Mouse (Mus musculus): Measurements from ENCODE around the gene D630003M21Rik. TPM values are rescaled to one million over a fixed set of nuclear protein-coding genes. Genes with fewer than 3 reads are reported as not detected.

D630003M21Rik gene
- total RNA-seq, 2 experiments from 2014 or later, result 4.2 to 4.7 TPM

DNA sequence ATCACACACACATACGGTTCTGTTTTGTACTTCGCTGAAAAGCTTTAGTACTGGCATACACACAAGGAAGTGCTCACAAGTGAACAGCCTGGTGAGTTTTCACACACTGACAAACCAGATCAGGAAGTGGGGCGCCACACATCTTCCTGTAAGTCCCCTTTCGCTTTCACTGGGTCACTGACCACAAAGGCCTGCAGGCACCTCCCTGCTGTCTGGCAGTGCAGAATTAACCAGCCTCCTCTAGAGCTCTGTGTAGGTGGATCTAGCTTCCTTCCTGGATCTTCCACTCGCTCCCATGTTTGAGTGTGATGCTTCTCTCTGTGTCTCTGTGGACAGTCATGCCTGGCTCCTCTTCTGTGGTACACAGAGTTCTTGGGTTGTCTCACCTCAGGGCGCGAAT lies 62.4 kb downstream of the D630003M21Rik start:
- no peak for DNase-seq

DNA sequence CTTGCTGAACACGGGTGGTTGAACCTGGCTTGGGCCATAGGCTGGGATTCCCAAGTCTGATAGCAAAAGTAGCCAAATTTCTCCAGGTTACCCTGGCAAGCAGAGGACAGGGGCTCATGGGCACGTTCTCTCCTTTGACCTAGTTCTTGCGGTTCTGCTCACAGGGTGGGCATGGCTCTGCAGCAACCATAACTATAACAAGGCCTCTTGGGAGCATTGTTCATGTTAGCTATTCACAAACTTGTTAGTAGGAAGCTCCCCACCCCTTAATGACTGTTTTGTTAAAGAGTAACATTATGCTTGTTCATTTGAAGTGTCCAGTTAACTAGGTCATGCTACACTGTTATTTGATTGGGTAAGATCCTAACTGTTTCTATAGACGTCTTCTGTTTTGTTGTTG lies 63.2 kb downstream of the D630003M21Rik start:
- no peak for DNase-seq

DNA sequence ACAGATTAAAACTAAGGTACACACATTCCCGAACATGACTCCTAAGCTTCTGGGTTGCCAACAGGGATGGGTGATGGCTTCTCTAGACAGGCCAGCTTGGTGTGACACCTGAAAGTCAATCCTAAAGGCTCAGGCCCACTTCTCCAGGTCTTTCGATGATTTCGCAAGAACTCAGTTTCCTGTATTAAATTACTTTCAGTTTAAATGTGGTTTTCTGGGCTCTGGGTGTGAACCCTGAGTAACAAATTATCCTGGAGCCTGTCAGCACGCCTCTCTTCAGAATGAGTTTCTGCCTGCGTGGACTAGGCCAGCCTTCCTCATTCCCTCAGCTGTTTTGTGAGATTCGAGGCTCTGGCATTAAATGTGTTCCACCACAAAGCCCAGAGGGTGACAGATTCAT lies 66.0 kb downstream of the D630003M21Rik start:
- no peak for DNase-seq

DNA sequence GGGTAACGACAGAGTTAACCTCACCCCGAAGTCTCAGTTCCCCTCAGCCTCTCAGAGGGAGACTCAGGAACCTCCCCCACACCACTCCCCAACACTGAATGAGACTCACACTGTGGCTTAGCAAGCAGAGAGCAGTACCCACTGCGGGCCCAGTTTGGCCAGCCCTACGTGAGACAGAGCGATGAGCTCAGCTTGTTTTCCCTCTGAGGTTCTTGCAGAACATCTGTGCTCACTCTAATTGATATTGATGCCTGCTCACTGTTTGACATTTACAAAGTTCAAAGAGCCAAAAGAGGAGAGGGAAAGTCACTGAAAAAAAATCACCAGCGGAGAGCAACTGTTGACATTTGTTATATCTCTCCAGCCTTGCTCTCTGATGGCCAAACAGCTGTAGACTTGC lies 67.3 kb downstream of the D630003M21Rik start:
- no peak for DNase-seq

DNA sequence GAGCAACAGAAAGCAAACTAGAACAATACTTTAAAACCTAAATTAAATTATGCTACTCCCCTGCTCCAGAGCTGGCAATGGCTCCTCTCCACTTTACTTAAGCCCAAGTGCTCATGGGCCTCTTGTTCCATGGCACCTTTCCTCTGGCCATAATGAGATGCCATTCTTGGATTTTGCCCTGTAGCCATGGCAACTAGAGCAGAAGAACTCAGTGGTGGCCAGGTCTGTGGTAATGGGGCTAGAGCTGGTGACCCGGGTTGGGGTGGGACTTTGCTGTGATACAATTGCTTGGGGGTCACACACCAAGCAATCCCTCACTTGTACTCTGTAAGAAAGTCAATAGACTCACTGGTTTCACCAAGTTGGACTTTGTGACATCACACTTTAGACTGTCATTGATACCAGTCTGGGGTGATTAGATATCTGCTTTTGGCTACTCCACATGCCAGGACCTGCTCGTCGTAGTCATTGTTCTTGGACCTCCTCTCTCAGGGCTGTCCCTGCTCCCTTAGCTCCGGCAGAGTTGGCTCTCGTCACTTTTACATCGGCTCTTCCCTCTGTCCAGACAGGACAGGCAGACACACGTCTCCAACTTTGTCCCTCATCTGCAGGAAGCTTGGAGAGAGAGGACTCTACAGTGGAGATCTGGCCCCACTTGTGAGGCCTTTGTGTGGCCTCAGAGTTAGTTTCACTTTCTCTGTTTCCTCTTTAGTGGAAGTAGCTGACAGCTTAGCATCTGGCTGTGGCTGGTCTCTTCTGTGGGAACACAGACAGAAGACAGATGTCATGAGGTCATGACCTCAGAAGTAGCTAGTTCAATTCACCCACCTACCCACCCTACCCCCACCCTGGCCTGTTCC lies 69.4 kb downstream of the D630003M21Rik start:
- DNase-seq, result no peak

DNA sequence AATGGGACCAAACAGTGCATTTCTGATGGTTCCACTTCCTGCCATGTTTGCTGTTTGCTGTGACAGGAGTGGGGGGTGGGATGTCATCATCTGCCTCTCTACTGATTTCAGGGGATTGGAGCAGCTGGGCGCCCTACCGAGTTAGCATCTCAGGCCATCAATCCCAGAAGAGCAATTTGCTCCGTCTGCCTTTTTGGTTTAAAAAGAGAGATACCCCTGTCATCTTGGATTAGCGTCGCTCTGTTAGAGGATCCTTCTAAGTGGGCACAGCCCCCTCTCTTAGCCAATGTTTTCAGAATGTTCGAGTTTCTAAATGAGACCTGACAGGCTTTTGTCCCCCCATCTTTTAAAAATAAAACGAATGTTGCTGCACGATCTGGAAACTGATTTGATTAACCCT lies 71.4 kb downstream of the D630003M21Rik start:
- no peak for DNase-seq

DNA sequence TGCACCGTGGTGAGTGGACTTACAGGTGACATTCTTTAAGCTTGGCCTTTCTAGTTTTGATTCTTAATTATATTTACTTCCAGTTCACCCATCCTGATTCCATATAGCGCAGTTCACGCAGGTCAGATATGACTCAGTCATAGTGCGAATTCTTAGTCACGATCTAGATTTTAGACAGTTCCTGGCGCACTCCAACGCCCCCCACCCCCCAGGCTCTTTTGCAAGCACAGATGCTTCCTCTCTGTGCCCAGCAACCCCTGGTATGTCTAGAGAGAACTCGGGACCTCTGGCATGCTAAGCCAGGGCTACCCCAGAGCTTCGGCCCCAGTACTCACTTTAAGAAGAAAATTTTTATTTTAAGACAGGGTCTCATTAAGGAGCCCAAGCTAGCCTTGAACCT lies 72.5 kb downstream of the D630003M21Rik start:
- no peak for DNase-seq

DNA sequence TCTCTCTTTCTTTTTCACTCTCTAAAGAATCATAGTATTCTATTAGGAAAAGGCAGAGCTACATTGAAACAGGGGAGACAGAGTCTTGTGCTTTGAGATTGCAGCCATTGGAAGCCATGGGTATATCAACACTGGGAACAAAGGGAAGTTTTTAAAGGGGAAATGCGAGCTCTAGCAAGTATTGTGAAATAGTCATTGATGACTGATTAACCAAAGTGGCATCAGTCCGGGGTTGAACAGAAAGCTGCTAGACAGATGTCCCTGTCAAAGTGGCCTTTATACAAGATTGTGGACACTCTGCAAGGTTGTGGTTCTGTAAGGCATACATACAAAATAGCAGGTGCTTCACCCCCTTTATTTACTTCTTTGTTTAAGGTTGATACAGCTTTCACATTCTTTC lies 73.4 kb downstream of the D630003M21Rik start:
- DNase-seq, result no peak

DNA sequence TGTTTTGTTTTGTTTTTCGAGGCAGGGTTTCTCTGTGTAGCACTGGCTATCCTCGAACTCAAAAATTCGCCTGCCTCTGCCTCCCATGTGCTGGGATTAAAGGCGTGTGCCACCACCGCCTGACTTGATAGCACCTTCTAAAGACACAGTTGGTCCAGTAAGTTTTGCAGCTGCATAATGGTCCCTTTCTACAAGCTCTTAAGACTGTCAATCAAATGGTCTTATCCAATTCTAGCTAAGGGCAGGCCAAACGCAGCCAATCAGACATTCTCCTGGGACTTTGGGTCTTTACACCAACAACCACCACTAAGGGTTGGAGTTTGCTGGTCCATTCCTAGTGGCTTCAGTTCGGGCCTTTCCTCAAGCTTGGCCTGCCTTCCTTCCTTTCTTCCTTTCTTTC lies 73.9 kb downstream of the D630003M21Rik start:
- DNase-seq, result no peak

DNA sequence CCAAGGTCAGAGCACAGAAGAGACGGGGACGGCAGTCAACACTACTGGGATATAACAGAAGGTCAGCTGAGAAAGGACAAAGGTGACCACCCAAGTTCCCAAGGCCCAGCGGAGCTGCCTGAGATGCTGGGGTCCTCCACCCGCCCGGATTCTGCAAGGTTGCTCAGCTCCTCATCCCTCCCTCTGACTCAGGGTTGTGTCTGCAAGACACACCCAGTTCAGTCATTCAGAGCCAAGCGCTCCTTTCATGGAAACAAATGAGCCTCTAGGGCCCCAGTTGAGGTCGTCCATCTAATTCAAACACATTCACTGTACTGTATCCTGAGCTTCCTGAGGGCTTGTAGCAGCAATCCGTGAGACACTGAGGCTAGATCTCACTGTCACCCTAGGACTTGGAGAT lies 74.4 kb downstream of the D630003M21Rik start:
- DNase-seq, result no peak

DNA sequence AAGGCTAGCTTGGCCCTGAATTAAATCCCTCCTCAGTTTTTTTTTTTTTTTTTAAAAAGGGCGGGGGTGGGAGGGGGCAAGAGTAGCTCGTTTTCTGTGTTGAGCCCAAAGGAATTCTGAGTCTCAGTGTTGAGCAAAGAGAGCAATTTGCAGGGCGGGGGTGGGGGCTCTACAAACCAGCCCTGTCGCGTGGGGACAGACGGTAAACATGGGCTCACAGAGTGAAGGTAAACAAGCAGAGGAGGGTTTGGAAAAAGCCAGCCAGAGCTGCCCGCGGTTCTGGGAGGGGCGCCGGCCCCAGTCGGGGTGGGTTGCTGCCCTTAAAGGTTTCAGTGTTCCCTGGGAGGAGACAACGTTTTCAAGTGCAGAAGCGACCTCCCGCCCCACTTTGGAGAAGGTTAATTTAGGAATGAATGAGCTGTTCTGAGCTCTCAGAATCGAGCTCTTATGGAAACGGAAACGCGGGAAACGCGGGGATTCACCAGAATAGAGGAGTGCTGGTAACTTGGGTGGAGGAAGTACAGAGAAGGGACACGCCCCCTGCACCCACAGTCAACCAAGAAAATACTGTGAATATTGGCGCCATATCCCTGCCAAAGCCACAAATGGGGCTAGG lies 75.2 kb downstream of the D630003M21Rik start:
- DNase-seq, result no peak

DNA sequence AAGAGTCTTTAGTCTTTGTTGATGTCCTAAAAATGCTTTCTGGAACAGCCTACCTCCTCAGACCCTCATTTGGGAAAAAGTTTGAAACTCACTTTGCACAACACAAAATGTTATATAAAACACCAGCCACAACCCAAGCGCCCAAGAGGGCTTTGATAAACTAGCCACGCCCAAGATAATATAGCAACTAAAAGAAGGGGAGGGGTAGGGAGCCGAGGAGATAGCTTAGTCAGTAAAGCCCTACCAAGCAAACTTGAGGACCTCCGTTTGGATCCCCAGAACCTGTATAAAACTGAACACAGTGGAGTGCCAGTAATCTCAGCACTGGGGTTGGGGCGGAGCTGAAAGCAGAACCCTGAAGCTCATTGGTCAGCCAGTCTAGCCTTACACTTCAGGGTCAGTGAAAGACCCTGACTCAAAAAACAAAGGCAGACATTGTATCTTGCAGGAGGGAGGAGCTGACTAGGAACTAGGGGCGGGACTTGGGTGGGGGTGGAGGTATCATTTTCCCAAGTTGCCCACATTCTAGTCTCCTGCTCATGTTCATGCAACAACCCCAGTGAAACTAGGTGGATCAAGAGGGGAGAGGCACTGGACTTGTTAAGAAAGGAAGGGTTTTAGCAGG lies 76.2 kb downstream of the D630003M21Rik start:
- no peak for DNase-seq

DNA sequence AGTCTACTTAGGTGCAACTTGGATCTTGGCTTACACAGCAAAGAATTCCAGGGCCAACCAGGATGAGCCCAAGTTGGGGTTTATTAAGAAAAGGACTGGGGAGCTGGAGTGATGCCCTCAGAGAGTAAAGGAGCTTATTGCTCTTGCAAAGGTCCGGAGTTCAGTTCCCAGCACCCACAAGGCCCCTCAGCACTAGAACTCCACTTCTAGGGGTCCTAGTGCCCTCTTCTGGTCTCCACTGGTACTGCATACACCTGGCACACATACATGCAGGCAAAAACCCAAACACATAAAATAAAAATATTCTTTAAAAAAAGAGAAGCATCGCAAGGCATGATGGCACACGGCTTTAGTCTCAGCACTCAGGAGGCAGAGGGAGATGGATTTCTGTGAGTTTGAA lies 77.9 kb downstream of the D630003M21Rik start:
- no peak for DNase-seq

DNA sequence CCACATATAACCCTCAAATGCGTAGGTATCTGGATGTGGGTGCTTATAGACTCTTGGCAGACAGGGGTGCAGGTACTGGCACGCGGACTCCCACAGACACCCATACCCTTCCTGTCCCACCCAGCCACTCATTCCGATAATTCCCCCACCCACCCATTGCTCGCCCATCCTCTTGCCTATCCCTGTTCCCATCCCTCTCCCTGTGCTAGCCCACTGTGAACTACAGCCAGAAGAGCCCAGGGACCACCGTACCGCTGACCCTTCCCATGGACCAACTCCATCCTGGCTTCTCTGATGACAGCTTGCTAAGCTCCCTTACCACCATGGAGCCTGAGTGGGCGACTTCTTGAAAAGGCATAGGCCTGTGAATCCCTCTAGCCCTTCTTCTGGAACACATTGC lies 82.1 kb downstream of the D630003M21Rik start:
- DNase-seq, result no peak

DNA sequence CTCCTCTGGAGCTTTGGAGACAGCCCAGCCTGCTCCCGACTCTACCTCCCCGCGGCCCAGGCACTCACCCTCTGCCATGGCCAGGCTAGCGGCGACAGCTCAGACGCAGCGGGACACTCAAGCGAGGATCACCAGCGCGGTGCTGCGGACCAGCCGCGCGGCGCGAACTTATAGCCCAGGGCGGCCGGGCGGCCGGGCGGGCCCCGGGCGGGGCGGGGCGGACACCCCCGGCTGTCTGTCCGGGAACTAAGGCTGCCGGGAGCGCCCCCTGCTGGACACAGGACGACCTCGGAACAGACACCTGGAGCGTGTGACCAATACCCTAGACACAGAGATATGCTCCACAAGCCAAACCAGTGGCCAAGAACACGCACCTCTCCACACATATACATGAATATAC lies 82.8 kb downstream of the D630003M21Rik start, which contains the start of gene Tgm2:
Gene Tgm2, minus strand, starts transcription at position 214 of the 400 bp plus-strand sequence.
- DNase-seq, result peak; percentile 96

DNA sequence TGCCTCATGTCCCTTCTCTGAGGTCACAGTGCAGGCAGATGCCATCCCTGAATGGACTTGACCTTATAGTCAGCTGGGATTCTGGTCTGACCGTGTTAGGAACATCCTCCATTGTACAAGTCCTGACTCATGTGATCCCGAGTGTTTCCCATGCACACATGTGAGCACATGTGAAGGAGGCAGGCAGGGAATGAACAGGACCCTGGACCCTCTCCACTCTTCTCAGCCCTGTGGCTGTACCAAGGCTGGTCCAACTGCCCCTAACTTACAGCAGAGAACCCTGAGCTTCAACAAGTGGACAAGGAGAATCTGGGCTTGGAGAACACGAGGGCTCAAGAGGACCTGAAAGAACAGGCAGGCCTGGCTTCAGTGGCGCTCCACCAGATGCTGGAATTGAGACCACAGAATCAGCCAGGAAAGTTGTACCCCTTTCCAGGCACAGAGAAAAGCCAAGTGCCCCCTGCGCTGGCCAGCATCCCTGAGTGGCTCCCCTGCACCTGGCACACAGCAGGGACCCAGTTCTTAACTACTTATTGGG lies 83.4 kb downstream of the D630003M21Rik start:
- DNase-seq, result no peak

DNA sequence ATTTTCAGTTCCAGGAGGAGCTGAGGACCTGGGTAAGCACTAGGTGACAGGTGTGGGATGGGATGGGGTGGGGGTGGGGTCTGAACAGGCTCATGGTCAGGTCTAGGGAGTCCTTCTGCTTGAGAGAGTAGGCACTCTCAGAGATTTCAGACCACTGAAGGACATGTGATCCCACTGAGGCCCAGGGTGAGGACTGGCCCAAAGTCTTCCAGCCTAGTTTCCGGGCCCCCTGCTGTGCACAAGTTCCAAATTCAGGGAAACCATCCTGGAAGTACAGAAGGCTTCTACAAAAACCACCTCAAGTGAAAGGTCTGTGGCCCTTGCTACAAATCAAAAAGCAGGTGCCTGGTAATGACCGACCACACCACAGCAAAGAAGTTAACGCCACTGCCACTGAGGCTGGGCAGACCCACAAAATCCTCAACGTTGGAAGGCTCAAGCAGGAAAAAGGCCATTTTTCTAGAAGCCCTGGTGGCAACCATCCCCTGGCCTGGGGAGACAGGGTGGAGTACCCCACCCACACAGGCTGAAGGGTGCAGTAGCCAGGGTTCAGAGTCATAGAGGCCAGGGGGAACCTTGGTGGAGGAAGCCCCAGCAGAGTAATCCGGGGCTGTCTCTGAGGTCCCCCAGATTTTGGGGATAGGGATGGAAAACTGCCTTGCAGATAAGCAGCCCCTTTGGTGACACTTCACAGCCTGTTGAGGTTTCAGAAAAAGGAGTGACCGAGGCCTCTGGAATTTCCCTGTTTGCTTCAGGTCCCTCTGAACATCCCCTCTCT lies 84.1 kb downstream of the D630003M21Rik start:
- DNase-seq, result no peak

DNA sequence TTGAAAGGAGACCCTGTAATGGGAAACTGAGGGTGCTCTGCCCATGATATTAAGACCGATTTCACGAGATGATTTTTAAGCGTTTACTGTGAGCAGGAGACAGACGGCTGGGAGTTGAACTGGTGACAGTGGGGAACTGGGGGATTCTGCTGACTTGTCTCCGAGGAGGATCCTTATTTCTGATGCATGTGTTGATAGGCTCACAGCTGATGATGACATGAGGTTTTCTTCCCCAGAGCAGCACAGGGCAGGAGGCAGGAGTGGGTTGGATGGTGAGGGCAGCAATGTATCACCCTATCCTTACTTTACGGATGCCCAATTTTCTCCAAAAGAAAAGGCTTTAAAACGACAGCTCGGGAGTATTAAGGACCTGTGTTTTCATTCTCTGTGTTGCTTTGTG lies 84.8 kb downstream of the D630003M21Rik start:
- no peak for DNase-seq

DNA sequence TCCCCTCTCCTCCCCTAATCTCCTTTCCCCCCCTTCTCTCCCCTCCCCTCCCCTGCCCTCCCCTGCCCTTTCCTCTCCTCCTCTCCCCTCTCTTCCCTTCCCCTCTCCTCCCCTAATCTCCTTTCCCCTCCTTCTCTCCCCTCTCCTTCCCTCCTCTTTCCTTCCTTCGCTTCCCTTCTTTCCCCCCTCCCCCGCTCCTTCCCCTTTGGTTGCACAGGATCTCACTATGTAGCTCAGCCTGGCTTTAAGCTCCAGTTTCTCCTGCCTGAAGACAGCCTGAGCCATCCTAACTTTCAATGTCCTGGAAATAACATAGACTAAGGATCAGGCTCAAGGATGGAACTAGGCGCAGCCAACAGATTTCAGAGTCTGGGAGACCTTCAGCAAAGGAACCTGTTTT lies 85.2 kb downstream of the D630003M21Rik start:
- DNase-seq, result no peak

DNA sequence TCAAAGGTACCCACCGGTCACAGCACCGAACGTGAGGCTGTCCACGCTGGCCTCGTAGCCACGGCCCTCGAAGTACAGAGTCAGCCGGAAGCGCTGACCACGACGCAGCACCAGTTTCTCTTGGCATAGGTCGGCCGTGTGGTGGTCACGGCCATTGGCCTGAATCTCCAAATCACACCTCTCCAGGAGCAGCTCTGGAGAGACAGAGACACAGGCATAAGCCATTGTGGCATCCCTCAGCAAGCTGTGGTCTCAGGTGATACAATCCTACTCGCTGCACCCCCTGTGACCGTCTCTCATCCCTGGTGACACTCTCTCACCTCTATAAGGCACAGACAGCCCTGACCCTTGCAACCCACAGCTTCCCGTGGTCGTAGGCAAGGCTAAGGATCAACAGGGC lies 86.0 kb downstream of the D630003M21Rik start:
- no peak for DNase-seq

DNA sequence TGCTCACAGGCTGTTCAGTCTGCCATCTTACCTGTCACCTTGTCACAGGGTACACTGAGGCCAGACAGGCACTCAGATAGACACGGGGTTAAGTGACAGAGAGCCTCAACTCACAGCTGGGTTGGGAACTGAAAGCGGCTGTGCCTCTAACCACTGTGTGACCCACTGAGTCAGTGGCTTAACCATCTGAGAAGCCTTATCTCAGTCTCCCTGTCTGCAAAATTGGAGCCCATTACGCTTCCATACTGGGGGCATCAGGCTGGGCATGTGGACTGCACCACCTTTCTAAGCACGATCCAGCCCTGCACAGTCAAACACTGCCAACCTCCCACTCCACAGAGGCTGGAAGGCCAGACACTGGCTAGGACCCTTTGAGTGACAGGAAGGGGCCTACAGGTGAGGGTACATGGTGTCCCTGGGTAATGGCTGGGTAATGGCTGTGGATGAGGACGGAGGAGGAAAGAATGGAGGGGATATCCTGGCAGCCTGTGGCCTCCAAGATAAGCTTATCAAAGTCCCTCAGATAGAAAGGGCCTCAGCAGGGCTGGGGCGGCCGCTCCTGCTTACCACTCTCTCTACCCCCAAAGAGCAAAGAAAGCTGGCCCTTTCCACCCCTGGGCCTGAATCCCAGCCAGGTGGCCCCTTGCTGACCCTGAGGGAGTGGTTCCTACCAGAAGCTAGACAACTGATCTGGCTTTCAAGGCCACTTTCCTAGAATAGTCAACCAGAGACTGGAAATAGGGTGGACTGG lies 87.2 kb downstream of the D630003M21Rik start:
- DNase-seq, result no peak

DNA sequence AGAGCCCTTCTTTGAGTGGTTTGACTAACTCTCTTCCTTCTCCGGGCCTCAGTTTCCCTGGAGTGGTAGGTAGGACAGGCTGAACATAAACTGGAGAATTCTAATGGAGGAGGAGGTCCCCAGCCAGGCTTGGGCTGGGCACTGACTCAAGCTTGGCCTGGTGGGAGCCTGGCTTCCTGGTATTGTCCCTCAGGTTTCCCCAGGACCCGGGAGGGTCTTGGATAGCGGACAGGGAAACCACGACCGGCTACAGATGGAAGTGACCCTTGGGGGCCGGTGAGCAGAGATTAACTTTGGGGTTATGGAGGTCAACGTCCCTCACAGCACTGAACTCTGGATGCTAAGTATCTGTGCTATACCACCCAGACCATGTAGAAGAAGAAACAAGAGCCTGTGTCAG lies 87.8 kb downstream of the D630003M21Rik start:
- no peak for DNase-seq

Measured in gastrocnemius, postnatal 10 days (tissue).